Mouse (Mus musculus) right cerebral cortex, postnatal 4 days (tissue): Measurements from ENCODE around the gene Bank1.

ENCODE experiments used
- DNase-seq: peaks from one replicate; pipeline ENCODE4 v3.0.0-alpha.2; 2022

Bank1 gene

DNA sequence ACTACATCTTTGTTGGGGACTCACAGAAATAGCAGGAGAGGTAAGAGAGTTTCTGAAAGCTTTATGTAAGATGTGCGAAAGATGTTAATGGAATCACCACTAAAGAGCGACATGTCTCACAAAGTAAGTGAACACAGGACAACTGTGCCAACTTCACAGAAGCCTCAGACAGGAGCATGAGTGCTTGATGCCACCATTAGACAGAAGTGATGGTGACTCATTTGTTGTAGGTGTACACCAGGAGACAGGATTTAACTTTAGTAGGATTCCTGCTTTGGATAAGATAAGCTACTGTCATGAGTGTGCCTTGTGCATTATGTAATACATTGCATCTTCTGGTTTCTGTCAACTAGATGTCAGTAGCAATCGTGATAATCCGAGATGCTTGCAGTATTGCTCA is 74.3 kb downstream of the Bank1 start:
- DNase-seq: no peak

DNA sequence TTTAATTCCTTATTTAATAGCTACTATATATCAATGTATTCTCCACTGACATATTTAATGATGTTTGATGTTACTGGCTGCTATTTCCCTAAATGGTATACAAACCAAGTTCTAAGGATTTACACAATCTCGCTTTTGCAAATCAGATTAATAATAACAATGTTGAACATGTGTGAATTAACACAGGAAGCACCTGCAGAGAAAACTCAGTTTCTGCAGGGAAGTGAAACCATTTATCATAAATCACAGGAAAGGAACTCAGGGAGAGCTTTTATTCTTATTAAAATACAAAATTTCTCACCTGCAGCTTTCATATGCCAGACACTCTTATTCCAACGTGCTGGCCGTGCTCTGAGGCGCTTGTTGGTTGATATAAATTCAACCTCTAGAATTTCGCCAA is 78.5 kb downstream of the Bank1 start:
- DNase-seq: no peak

DNA sequence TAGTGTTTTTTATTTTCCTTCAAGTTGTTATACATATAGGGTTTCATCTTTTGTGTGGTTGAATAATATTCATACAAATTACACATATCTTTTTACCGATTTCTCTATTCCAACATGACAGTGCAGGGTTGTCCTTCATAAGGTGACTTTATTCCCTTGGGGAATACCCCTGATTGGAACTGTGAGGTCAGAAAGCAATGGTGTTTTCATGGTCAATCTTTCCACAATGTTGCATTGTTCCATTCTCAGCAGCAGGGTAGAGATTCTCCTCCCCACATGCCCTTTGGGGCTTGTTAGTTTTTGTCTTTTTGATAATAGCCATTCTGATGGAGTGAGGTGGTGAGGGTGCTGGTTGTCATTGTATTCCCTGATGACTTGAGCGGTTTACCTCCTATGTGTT is 80.9 kb downstream of the Bank1 start:
- no peak for DNase-seq

DNA sequence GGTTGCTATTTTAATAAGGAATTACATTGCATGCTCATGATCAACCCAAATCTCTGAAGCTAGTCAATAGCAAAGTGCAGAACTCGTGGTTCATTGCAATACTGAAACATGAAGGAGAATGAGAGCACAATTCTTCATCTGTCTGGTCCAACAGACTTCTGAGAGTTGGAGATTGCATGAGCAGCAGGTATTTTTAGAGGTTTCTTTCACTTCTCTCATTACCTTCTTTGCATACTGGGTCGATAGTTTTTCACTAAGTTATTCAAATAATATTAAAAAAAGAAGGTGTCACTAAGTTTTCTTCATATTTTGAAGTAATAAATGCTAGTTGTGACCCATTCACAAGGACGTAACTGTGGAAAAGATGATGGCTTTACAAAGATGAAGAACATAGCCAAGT is 87.1 kb downstream of the Bank1 start:
- DNase-seq: no peak

DNA sequence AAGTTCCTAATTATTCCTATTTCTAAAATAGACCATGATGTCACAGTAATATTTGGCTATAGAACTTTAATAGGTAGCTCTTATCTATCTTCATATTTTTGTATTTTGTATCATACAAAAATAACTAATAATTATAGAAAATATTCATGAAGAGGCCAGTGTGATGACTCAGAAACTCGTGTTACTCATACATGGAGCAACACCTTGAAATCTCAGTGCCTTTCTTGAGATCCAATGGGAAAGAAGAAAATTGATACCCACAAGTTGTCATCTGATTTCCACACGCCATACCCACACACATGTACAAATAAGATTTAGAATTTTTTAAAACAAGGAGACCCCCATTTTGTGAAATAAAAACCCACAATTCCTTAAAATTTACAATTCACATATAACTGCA is 92.4 kb downstream of the Bank1 start:
- DNase-seq: no peak

DNA sequence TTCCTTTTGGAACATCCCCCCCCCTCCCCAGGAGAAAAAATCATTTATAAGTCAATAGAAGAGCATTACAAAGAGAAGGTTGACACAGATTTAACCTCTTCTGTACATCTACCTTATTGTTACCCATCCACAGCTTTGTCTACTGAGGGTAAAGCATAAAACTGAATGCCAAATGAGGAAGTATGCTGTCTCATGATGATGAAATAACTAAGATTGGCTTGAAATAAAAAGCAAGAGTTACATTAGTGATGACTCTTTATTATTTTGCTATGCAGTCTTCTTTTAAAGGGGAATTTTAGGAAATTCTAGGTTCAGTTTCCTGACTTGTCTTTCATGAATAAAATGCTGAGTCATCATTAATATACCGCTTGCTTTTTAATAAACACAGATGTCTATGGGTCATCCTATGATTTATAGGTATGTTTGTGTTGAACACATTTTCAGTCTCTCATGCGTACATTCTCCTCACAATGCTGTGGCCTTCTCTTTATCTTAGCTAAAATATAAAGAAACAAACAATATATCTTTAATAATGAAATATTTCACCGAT is 95.2 kb downstream of the Bank1 start:
- DNase-seq: no peak

DNA sequence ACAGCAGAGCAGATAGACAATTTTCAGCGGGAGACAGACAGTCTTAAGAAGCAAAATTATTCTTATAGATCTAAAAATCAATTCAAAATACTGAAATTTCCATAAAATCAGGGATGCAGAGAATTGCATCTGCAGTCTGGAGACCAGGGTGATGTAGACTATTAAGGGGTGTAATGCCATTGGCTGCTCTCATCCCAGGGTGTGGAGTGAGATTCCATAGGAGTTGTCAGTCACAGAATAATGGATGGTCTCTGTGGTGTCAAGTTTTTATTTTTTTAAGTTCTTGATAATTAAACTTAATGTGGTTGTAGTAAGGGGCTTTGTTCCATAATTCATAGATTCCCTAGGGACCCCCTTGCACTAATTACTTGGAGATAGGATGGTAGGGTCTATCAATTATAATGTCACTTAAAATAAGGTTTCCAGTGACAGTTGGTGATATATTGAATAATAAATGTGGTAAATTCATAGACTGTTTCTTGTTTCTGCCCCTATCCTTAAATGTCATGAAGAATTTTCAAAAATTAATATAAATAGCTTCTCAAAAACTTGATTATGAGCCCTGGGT is 136.1 kb downstream of the Bank1 start:
- DNase-seq: no peak

DNA sequence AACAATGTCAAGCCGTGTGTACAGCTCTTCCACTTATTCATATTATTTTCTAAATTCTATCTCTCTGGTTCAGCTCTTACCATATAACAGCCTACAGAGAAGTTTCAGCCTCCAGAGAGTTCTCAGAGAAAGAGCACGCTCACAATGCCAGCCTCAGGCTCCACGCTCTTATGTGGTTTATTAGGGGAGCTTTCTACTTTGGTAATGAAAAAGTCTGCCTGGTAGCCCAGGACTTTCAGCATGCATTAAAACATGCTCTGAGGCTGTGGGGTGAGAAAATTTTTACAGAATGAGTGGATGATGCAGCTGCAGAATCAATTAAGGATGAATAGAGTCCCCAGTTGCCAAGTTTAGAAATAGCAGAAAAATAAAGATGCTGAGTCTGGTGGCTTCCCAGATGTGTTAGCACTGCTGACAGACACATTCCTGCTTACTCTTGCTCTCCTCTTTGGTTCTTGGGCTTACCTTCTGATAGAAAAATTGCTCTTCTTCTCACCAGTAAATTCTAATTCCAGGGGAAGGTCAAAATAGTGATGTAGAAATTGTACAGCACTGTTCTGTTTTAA is 139.2 kb downstream of the Bank1 start:
- DNase-seq: no peak

DNA sequence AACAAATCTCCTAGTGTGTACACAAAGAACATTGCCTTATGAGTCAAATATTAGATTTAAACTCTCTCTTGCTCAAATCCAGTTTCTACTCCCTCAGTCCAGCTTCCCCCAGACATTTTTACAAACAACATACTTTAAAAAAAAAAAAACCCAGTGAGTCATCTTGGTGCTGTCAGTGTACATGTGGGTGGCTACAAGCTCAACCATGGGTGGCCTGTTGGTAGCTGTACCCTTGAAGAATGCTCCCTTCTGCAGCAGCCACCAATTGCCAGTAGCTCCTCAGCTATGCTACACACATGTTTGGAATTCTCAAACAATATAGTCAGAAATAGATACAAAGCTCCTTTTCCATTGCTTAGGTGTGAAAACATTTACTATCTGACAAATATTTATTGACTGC is 154.2 kb downstream of the Bank1 start:
- DNase-seq: no peak

DNA sequence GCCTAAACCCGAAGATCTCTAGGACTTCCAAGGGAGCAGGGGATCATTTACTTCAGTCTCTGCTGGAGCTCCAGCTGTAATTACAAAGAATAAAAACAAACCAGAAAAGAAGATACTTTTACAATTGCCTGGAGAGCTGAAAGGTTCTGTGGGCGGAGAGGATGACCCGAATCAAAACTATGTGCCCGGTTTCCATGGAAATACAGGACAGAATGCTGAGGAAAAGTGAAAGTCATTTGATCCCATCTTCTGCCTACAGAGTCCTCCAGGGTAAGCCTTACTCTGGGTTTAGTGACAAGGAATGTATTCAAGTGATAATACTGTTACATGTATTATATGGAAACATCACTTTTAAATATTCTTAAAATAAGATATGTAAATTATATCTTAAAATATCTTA is 157.8 kb downstream of the Bank1 start:
- no peak for DNase-seq

DNA sequence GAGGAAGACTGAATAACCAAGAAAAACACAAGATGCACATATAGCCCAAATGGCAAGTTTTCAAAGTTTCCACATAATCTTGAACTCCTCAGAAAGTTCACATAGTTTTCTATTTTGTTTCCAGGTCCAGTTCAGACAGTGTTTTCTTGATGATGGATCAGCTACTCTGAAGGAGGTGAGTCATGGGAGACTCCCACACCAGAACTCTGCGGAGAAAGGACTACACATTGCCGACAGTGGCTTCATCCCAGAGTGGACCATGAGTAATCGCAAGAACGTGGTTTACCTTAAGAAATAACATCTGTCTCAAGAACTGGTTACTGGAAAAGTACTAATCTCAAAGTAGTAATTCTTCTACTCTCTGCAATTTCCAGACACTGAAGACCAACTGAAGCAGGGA is 159.2 kb downstream of the Bank1 start:
- no peak for DNase-seq

DNA sequence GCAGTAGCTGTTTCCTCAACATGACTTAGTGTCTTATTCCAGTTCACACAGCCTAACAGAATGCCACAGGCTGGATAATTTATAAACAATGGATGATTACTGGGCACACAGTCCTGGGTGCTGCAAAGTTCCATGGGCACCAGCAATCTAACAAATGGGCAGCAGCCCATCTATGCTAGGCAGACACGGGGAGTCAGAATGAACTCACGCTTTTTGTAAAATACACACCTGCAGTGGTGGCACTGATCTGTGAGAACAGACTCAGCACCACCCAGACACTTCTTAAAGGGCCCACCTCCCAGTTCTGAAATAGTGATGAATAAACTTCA is 159.9 kb downstream of the Bank1 start:
- DNase-seq: no peak

DNA sequence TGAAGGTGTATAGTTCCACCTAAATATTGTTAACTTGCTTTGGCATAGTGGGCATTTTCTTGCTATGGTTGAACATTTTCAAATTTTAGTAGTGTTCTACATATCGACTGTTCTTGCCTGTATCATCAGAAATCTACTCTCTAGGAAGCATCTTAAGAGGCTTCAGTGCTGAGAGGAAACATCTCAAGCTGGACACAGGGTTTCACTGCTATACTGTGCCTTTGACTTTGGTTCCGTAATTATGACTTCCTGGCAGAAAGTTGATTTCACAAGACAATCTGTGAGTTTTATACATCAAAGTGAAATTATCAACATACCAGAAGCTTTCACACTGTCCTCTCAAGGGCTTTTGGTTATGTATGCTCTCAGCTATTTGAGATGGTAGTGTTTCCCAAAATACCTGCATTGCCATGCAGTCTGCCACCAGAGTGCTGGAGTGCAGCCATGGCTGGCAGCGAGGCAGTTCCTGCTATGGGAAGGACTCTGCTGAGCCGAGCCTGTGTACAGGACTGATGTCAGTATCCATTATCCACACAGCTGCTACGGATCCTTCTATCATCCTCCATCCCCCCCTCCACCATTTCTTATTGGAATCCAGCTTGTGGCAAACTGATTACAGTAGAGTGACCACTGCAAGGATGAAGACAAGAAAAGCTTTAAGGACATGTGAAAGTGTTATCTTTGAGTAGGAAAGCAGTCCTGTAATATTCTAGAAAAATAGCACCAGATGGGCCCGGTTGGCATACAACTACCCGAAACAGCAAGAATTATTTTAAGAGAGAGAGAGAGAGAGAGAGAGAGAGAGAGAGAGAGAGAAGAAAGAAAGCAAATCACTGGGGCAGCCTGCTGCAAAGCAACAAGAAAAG is 160.5 kb downstream of the Bank1 start:
- peak; percentile 58 for DNase-seq

DNA sequence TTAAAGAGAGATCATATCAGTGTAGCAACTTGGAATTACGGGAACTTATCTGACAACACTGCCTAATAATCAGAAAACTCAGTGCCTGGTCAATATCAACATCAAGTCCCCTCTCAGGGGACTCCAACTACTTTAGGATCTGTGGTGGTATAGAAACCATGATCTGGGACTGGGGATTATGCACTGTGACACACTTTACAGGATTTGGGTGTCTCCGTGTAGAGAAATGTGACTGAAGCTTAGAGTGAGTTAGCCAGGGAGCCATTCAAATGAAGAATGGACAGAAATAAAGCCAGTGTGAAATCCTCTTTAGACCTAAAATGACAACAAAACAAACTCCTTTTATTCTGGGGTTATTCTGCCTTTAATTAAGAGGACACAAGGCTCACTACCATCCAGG is 167.8 kb downstream of the Bank1 start:
- no peak for DNase-seq

DNA sequence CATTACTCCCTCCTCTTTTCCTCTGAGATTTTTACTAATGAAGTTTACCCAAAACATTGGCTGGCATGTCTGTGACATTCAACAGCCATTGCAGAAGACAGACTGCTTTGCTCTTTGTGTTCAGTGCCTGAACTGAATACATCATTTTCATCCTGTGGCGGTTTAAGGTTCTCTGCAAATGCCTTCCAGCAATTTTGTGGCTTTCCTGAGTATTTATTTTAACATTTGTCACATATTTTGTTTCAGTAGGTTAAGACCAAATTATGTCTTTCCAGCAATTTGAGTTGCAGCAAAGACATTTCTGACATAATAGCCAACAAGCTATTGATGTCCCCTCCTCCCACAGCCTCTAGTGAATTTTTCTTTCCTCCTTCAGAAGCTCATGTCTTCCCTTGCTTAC is 170.3 kb downstream of the Bank1 start:
- DNase-seq: no peak

DNA sequence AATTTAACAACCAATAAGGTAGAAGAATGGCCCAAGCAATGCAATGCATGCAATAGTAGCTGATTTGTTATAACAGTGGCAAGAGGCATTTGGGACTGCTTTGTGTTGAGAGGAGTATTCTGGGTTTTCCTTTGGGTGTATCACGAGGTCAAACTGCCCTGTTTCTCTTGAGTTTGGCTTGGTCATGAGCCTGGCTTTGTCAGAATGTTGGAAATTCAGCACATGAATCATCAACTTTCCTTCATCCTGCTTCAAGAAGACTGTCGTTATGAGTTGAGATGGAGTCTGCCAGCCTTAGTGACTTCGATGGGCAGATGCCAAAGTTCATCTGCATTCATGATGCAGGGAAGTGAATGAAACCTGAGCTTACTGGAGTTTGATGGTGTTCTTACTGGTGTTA is 175.0 kb downstream of the Bank1 start:
- DNase-seq: no peak

DNA sequence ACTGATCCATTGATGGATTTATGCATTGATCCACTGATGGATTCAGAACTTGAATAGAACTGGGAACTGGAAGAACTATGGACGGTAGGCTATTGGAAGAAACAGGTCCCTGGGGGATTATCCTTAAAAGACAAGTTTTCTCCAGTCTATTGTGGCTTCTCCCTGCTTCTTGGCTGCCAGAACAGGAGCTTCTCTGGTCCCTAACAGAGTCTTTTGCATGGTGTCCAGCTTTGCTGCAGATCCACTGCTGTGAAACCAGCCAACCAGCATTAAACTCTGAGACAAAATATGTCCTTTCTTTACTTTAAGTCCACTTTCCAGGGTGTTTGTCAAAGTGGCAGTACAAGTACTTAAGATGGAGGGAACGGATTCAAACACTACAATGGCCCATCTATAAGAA is 178.7 kb downstream of the Bank1 start:
- no peak for DNase-seq

DNA sequence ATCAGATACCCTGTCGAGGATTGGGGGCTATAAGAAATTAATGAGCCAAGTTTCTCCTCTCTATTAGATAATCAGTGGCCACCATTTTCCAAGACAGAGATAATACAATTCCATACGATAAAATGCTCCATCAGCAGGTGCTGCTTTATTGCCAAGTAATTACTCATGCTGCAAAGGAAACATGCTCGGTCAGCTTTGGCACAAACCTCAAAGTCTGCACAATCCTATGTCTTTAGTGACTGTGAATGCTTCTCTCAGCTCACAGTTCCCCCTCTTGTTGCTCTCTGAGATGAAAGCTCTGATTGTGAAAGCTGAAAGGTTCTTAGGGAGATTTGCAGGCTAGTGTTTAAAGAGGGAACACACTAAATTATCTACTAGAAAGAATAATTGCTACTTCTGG is 193.9 kb downstream of the Bank1 start:
- no peak for DNase-seq

DNA sequence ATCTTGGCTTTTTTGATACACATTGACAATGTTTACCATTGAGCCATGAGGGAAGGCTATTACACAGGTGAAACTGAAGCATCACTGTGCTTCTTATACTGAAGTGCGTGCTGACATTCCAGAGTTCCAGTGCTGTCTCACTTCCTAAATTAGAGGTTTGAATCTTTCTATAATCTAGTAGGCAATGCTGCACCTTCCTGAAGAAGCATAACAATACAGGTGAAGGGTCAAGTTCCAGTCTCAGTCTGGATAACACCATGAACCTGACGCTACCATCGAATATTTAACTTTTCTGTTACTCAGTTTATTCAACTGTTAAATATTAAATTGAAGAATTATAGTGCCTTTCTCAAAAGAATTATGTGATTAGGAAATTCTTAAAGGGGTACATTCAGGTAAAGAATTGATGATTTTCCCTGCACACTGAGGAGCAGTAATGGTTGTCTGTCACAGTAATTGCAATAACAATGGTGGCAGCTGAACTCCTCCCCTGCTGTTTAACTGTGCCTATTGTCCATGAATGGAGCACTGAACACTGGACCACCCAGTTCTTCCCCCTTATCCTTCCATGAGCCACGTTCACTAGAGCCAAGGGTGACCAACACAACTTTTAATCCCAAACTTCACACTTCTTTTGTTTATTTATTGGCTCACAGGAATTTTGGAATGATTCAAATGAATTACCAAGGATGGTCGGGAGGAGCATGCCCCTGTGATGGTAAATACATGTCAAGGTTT is 210.2 kb downstream of the Bank1 start:
- no peak for DNase-seq

DNA sequence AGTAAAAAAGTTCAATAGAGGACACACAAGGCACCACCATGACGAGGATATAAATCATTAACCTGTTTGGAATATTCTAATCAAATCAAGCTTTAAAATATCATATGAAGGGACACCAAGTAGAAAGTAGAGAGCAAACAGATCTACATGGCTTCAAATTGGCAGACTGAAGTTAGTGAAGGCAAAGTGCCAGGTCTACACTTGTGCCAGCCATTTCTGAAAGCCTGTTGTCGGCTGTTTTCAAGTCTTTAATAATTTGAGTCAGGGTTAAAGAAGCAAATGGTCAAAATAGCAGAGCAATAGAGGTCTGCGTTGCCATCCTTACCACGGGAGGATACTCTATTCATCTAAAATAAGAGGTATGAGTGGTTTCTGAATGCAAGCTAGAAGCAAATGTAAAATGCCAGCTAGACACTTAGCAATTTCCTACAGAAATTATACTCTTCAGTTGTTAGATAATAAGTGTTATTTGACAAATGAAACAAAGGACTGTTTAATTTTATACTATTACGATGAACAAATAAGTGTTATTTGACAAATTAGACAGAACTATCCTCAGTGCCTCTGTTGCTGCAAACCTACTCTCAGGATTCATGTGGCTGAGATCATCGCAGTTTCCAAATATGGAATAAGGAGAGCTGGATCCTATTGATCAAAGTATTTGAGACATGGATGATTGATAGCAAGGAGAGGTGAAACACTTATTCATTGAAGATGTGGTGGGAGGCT is 216.3 kb downstream of the Bank1 start:
- no peak for DNase-seq

DNA sequence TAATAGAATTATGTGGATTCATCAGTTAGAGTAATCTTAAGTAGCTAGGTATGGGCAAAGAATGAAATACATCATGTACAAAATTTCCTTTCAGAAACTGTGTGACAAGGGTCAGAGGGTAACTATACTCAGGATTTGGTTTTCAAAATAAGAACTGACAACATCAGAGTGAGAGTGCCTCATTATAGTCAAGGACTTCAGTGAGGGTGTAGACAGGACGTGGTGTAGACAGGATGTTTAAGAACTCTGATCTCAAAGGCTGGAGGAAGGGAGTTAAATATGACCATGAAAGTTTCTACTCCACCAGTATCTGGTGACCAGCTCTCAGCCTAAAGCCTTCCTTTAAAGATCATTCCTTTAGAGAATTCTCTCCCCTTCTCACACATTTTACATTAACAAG is 219.4 kb downstream of the Bank1 start:
- DNase-seq: no peak

DNA sequence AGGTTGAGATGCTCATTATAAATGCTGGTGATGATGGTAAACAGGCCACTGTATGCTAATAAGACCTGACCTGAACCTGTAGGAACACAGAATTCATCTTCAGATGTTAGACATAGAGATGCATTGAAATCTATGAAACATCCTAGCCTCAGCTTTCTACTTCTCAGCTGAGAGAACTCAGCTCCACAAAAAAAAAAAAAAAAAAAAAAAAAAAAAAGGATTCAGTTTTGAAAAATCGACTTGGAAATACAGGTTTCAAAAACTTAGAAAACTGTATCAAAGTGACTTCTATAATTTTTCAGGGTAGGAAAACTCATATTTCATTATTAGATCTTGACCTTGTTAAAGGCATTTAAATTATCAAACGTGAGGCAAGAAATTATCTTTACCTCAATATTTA is 222.5 kb downstream of the Bank1 start:
- DNase-seq: no peak

DNA sequence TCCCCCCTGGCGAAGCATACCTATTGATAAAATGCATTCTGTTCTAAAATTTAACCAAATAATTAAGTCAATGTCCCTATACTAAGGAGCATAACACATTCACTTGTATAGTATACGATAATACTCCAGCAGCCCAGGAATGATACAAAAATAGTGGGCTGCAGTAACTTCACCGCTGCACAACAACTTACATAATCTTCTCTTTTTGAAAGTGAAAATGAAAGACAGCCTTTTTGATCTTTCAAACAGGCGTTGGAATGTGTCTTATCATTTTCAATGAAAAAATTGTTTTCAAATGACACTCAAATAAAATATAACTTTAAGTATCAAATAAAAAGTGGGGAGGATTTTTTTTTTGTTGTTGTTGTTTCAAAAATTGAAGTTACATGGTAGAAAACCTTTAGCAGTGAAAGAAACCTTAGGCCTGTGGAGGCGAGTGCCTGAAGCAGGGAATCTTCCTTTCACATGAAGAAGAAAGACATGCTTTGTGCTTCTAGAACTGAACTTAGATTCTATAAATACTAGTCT is 224.8 kb downstream of the Bank1 start:
- no peak for DNase-seq
